Mouse (Mus musculus): ENCODE results near the gene Rdh5. TPM values are rescaled to one million over a fixed set of nuclear protein-coding genes. Genes with fewer than 3 reads are reported as not detected.

The Rdh5 gene
- polyA plus RNA-seq, 1 experiment from 2014 or later: 13.6 TPM

GRCm38 (mm10) chr10:128923013-128923691 lies 464 bp upstream of the Rdh5 start:
- under 1% methylated on average over 42 of the region's 42 CpGs for WGBS
- Histone ChIP-seq H3K36me3 (peaks cover 3% of the 10 kb centered on the region; the same call in 1 of the 2 replicates), H3K27ac (peak overlapping the region; percentile 95), H3K4me1 (peaks cover 50% of the 10 kb centered on the region), H3K9ac (peak overlapping the region; percentile 66), H3K4me3 (peak overlapping the region; percentile 70), H3K9me3 (no peaks in the 10 kb centered on the region), H3K4me2 (peak overlapping the region; percentile 71), H3K27me3 (no peaks in the 10 kb centered on the region)
- peak; percentile 87 for ATAC-seq (ENCODE audit: insufficient number of reproducible peaks, low FRiP score, low TSS enrichment, low read depth)

GRCm38 (mm10) chr10:128921883-128922821 lies 536 bp downstream of the Rdh5 start:
- Histone ChIP-seq H3K9me3 (no peaks in the 10 kb centered on the region), H3K27me3 (no peaks in the 10 kb centered on the region), H3K36me3 (peaks cover 13% of the 10 kb centered on the region), H3K27ac (peak overlapping the region; percentile 95), H3K4me2 (peak overlapping the region; percentile 71), H3K4me1 (peaks cover 50% of the 10 kb centered on the region), H3K4me3 (peak overlapping the region; percentile 70), H3K9ac (peak overlapping the region; percentile 66; the same call in 1 of the 2 replicates)
- ATAC-seq (ENCODE audit: insufficient number of reproducible peaks, low FRiP score, low TSS enrichment, low read depth): no peak; the same call in 1 of the 2 replicates
- 72% methylated on average over 16 of the region's 16 CpGs for WGBS

GRCm38 (mm10) chr10:128921251-128921650 lies 1.4 kb downstream of the Rdh5 start:
- ATAC-seq (ENCODE audit: insufficient number of reproducible peaks, low FRiP score, low TSS enrichment, low read depth): no peak
- no peak overlapping the region for H3K4me2 ChIP-seq
- no peak overlapping the region for H3K9ac ChIP-seq
- WGBS: 57% methylated on average over 1 of the region's 1 CpGs
- peaks cover 50% of the 10 kb centered on the region for H3K4me1 ChIP-seq
- no peaks in the 10 kb centered on the region for H3K27me3 ChIP-seq
- H3K4me3 ChIP-seq: no peak overlapping the region
- H3K36me3 ChIP-seq: peaks cover 22% of the 10 kb centered on the region
- no peaks in the 10 kb centered on the region for H3K9me3 ChIP-seq
- H3K27ac ChIP-seq: peak overlapping the region; percentile 67

DNA sequence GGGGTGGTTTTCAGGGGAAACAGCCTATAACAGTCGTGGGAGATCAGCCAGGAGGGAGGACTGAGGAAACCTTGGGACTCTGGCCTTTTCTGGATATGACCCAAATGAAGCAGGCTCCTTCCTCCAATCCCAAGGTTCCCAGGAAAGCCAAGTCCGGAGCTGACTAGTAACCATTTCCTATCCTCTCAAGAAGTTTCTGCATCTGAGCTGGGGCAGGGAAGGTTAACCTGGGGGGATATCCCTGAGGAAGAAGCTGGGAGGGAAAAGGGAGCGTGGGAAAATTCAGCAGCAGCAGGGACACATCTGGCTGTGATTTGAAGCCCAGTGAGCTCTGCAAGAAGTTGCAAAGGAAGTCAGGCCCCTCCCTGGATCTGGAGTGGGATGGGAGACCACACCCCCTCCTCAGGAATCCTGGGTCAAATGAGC lies 1.9 kb downstream of the Rdh5 start:
- ATAC-seq (ENCODE audit: insufficient number of reproducible peaks, low FRiP score, low TSS enrichment, low read depth): no peak
- H3K27me3 ChIP-seq: no peaks in the 10 kb centered on the region
- H3K4me1 ChIP-seq: peaks cover 50% of the 10 kb centered on the region
- H3K4me2 ChIP-seq: peak overlapping the region; percentile 4; the same call in 1 of the 2 replicates
- WGBS: 26% methylated on average over 3 of the region's 3 CpGs
- H3K36me3 ChIP-seq: peaks cover 26% of the 10 kb centered on the region
- no peaks in the 10 kb centered on the region for H3K9me3 ChIP-seq
- no peak overlapping the region for H3K4me3 ChIP-seq
- no peak overlapping the region for H3K9ac ChIP-seq
- peak overlapping the region; percentile 67 for H3K27ac ChIP-seq

- Histone ChIP-seq H3K9ac (no peak overlapping the region), H3K9me3 (no peaks in the 10 kb centered on the region), H3K27ac (peak overlapping the region; percentile 67), H3K4me1 (peaks cover 50% of the 10 kb centered on the region), H3K36me3 (peaks cover 34% of the 10 kb centered on the region), H3K4me3 (no peak overlapping the region), H3K4me2 (no peak overlapping the region), H3K27me3 (no peaks in the 10 kb centered on the region)
- ATAC-seq (ENCODE audit: insufficient number of reproducible peaks, low FRiP score, low TSS enrichment, low read depth): no peak
- 78% methylated on average over 7 of the region's 7 CpGs for WGBS
Observed at GRCm38 (mm10) chr10:128919966-128920365, 2.7 kb downstream of the Rdh5 start.

GRCm38 (mm10) chr10:128919203-128919631 lies 3.5 kb downstream of the Rdh5 start:
- no peaks in the 10 kb centered on the region for H3K9me3 ChIP-seq
- no peak for ATAC-seq (ENCODE audit: insufficient number of reproducible peaks, low FRiP score, low TSS enrichment, low read depth)
- no peak overlapping the region for H3K9ac ChIP-seq
- H3K4me3 ChIP-seq: no peak overlapping the region
- peaks cover 41% of the 10 kb centered on the region for H3K36me3 ChIP-seq
- H3K4me1 ChIP-seq: peaks cover 49% of the 10 kb centered on the region
- peak overlapping the region; percentile 67 for H3K27ac ChIP-seq
- no peaks in the 10 kb centered on the region for H3K27me3 ChIP-seq
- H3K4me2 ChIP-seq: no peak overlapping the region
- 30% methylated on average over 6 of the region's 6 CpGs for WGBS

DNA sequence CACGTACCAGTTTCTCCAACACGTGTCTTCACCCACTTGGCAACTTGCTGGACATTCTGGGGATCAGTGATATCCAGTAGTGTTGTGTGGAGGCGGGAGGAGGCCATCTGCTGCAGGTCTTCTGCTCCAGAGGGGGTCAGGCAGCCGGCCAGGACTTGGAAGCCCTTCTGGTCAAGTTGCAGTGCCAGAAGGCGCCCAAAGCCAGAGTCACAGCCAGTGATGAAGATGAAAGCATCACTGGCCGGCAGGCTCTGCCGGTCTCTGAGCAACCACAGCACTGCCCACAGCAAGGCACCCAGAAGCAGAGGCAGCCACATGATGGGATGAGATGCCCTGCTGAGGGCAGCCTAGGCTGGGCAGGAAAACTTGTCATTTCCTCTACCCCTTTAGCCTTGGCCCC lies 4.4 kb downstream of the Rdh5 start:
- no peaks in the 10 kb centered on the region for H3K27me3 ChIP-seq
- 69% methylated on average over 7 of the region's 7 CpGs for WGBS
- H3K27ac ChIP-seq: peak overlapping the region; percentile 67
- no peak for ATAC-seq (ENCODE audit: insufficient number of reproducible peaks, low FRiP score, low TSS enrichment, low read depth)
- H3K9ac ChIP-seq: no peak overlapping the region
- no peaks in the 10 kb centered on the region for H3K9me3 ChIP-seq
- peaks cover 51% of the 10 kb centered on the region for H3K36me3 ChIP-seq
- H3K4me3 ChIP-seq: no peak overlapping the region
- H3K4me2 ChIP-seq: no peak overlapping the region
- H3K4me1 ChIP-seq: peaks cover 50% of the 10 kb centered on the region

- Histone ChIP-seq H3K27me3 (no peaks in the 10 kb centered on the region), H3K4me1 (peaks cover 50% of the 10 kb centered on the region), H3K36me3 (peaks cover 56% of the 10 kb centered on the region), H3K9me3 (no peaks in the 10 kb centered on the region), H3K4me2 (no peak overlapping the region), H3K4me3 (no peak overlapping the region), H3K27ac (no peak overlapping the region), H3K9ac (no peak overlapping the region)
- ATAC-seq (ENCODE audit: insufficient number of reproducible peaks, low FRiP score, low TSS enrichment, low read depth): no peak
- WGBS: 90% methylated on average over 6 of the region's 6 CpGs
Observed at GRCm38 (mm10) chr10:128917400-128917799, 5.3 kb downstream of the Rdh5 start.

DNA sequence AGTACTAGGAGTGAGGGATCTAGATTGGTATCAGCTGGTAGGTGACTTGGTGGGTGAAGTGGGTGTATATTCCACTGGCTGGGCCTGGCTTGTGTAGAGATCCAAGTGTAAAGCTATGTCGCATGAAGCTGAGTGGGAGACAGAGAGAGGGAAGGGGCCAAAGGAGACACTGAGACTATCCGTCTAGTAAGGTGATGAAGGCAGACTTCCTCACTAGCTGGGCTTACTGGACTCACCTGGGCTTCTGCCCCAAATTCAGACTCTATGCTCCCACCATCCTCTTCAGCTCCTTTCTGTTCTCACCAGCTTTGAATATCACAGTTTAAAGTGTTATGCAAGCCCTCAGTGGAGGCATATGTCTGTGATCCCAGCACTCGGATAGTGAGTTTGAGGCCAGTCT lies 6.0 kb downstream of the Rdh5 start:
- no peak overlapping the region for H3K9ac ChIP-seq
- no peak overlapping the region for H3K27ac ChIP-seq
- peaks cover 56% of the 10 kb centered on the region for H3K36me3 ChIP-seq
- H3K4me1 ChIP-seq: peaks cover 50% of the 10 kb centered on the region
- 78% methylated on average over 3 of the region's 3 CpGs for WGBS
- H3K4me2 ChIP-seq: no peak overlapping the region
- no peak overlapping the region for H3K4me3 ChIP-seq
- ATAC-seq (ENCODE audit: insufficient number of reproducible peaks, low FRiP score, low TSS enrichment, low read depth): no peak
- H3K27me3 ChIP-seq: no peaks in the 10 kb centered on the region
- H3K9me3 ChIP-seq: no peaks in the 10 kb centered on the region

DNA sequence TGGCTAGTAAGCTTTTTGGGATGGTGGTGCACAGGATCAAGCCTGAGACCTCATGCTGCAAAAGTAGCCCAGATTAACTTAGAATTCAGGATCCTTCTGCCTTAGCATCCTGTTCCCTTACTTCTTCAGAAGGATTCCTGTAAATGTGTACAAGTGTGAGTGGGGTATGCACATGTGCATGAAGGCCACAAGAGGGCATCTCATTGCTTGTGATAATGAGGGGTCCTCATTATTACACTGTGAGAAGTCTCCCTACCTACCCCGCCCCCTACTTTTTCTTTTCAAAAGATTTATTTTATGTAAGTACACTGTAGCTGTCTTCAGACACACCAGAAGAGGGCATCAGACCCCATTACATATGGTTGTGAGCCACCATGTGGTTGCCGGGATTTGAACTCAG lies 7.1 kb downstream of the Rdh5 start:
- Histone ChIP-seq H3K9me3 (no peaks in the 10 kb centered on the region), H3K27ac (no peak overlapping the region), H3K9ac (no peak overlapping the region), H3K27me3 (no peaks in the 10 kb centered on the region), H3K4me1 (peaks cover 50% of the 10 kb centered on the region), H3K36me3 (peaks cover 60% of the 10 kb centered on the region), H3K4me2 (no peak overlapping the region), H3K4me3 (no peak overlapping the region)
- 92% methylated on average over 2 of the region's 2 CpGs for WGBS
- no peak for ATAC-seq (ENCODE audit: insufficient number of reproducible peaks, low FRiP score, low TSS enrichment, low read depth)

DNA sequence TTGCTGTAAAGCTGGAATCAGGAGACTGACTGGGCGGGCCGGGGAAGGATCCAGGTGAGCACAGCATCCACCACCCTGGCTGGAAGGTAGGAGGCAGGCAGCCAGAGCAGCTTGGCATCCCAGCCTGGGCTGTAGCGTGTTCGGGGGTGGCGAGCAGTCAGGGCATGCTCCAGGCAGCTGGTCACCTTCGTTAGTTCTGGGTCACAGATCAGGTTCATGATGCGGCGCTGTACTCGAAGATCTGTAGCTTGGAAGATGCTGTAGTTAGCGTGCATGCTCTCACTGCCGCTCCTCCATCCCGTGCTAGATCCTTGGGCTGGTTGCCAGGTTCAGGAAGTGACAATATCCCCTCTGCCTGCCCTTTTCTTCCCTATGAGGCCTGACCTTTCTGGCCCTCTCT lies 9.0 kb downstream of the Rdh5 start:
- no peak overlapping the region for H3K27ac ChIP-seq
- H3K4me1 ChIP-seq: peaks cover 40% of the 10 kb centered on the region
- WGBS: 84% methylated on average over 12 of the region's 12 CpGs
- no peak overlapping the region for H3K4me2 ChIP-seq
- no peaks in the 10 kb centered on the region for H3K27me3 ChIP-seq
- no peak overlapping the region for H3K9ac ChIP-seq
- H3K4me3 ChIP-seq: no peak overlapping the region
- no peaks in the 10 kb centered on the region for H3K9me3 ChIP-seq
- no peak for ATAC-seq (ENCODE audit: insufficient number of reproducible peaks, low FRiP score, low TSS enrichment, low read depth)
- peaks cover 60% of the 10 kb centered on the region for H3K36me3 ChIP-seq

- no peak for ATAC-seq (ENCODE audit: insufficient number of reproducible peaks, low FRiP score, low TSS enrichment, low read depth)
- Histone ChIP-seq H3K9me3 (no peaks in the 10 kb centered on the region), H3K36me3 (peaks cover 57% of the 10 kb centered on the region), H3K9ac (no peak overlapping the region), H3K4me3 (no peak overlapping the region), H3K27me3 (no peaks in the 10 kb centered on the region), H3K27ac (peak overlapping the region; percentile 60), H3K4me1 (peaks cover 40% of the 10 kb centered on the region), H3K4me2 (no peak overlapping the region)
- 8% methylated on average over 5 of the region's 5 CpGs for WGBS
Observed at GRCm38 (mm10) chr10:128913219-128913618, 9.5 kb downstream of the Rdh5 start.

Data from limb, embryonic 15.5 days (tissue).